Mouse (Mus musculus) left cerebral cortex, postnatal 36 days (tissue): ENCODE results near the gene Rnf181. TPM values are rescaled to one million over a fixed set of nuclear protein-coding genes. Genes with fewer than 3 reads are reported as not detected.
A peak's percentile ranks its signal among the peaks of the same experiment; 100 is the strongest.

Experiments
- DNase-seq, 2 experiments: peaks; one replicate each; pipeline ENCODE4 v3.0.0; 2021 to 2022; ENCODE audit warnings: low spot score in 2 of 2, mixed read lengths in 1 of 2
- intact Hi-C: fragments of 180-260 bp; cut with DNase I; formaldehyde crosslinking; loops from one replicate; pipeline ENCODE4 v1.15.1; 2025
- total RNA-seq, 2 experiments: library from RNA; stranded (reverse); gene quantifications; 2 replicates each; pipeline ENCODE4 v1.2.3; 2021

The Rnf181 gene
- total RNA-seq, 2 experiments from 2014 or later = 71.6 to 76.2 TPM

- intact Hi-C loops = no loop called here
- DNase-seq = no peak
Measured at GRCm38 (mm10) chr6:72364009-72364408, 2.7 kb downstream of the Rnf181 start.

- intact Hi-C loops = no loop called here
- DNase-seq = peak; percentile 94 to 95
Measured at GRCm38 (mm10) chr6:72362132-72363028, 4.4 kb downstream of the Rnf181 start.

DNA sequence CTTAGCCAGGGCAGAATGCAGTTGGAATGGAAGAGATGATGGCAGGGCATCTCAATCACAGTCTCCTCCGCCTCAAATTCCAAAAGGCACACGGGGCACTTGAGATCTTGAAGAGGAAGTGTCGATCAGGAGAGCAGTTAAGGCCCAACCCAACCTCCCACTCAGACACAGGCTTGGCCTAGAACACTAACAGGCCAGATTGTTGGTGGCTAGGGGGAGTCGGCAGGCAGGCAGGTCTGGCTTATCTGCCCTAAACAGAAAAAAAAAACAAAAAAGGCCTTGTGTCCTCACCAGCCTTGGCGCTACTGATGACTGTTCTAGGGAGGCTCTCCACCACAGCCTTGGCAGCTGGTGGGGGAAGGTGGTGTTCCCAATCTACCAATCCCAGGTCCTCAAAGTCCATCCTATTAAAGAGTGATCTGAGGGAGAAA lies 5.6 kb downstream of the Rnf181 start:
- no peak for DNase-seq
- intact Hi-C loops = no loop called here

- intact Hi-C loops = no loop called here
- no peak for DNase-seq
Measured at GRCm38 (mm10) chr6:72360599-72360935, 6.2 kb downstream of the Rnf181 start.

DNA sequence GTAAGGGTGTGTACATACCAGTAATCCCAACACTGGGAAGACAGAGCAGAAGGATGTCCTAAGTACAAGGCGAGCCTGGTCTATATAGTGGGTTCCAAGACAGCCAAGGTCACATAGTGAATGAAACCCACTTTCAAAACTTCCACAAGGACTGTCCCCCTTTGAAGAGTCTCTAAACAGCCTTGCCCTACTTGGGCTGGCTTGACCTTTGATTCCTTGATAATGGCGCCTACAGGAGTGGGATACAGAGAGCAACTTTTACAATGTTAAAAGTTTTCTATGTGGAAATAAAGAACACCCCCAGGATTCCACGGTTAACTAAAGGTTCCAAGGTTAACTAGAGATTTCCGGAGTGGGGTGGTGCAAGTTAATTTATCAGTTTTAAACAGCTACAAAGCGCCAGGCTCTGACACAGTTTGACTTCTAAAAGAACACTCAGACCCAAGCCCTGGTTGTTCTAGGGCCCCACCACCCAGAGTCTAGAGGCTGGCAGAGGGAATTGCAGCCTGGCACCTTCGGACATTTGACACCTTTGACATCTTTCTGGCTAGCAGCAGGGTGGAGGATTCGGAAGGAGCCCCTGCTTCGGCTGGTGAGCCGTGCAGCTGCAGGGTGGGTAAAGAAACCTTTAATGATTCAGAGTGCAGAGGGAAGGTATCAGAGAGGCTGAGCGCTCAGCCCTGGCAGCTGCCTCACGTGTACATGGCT lies 6.7 kb downstream of the Rnf181 start:
- intact Hi-C loops = no loop called here
- DNase-seq = no peak

- intact Hi-C loops = no loop called here
- no peak for DNase-seq
Measured at GRCm38 (mm10) chr6:72359343-72359742, 7.4 kb downstream of the Rnf181 start.

- intact Hi-C loops = no loop called here
- DNase-seq = no peak
Measured at GRCm38 (mm10) chr6:72358086-72358764, 8.5 kb downstream of the Rnf181 start.

DNA sequence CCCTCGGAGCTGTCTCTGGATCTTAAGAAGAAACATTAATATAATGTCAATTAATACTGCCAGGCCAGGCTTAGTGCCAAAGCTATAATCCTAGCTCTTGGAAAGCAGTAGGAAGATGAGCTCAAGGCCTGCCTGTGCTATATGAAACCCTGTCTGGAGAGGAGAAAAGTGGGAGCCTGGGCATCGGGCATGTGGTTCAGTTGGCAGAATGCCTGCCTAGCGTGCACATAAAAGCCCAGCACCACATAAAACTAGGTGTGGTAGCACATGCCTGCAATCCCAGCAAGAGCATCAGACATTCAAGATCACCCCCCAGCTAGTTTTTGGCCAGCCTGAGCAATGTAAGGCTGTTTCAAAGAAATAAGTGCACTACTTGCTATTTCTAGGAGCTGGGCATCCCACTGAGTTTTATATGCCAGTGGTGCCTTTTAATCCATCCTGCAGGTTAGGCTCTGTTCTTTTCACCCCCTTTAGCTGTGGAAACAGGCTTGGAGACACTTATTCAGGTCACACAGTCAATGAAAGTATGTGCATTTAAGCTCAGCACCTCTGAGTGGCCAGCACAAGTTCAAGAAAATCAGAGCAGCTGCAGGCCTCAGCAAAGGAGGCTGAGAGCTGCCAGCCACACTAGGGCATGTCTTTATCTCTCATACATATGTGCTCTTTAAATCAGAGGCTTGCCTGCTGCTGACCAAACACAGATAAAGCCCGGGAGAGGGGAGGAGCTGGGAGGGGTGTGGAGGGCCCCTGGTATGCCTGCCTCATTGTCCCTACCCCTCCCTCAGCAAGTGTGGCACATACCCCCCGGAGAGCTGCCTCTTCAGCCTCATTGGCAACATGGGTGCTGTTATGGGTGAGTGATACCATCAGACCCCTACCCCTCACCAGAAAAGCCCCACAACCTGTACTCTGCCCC lies 9.3 kb downstream of the Rnf181 start:
- intact Hi-C loops = no loop called here
- no peak for DNase-seq

DNA sequence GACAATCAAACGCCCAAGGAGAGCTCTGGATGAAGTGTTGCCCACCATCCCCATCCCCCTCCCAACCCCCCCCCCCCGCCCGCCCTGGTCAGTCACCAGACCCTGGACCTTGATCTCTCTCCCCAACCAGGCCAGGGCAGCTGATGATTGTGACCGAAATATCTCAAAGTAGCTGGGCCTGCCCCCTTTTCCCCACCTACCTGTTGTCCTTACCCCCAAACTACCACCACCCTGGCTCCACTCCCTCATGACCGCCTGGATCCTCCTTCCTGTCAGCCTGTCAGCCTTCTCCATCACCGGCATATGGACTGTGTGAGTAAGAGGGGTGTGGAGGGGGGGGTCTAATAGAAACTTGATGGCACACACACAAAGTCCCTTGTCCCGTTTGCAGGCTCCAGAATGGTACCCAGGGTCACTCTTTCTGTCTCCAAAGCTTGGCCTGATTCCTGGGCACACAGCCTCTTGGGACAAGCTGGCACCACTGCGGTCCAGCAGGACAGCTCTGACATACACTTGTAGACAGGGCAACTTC lies 10.7 kb downstream of the Rnf181 start:
- no peak for DNase-seq
- intact Hi-C loops = no loop called here

DNA sequence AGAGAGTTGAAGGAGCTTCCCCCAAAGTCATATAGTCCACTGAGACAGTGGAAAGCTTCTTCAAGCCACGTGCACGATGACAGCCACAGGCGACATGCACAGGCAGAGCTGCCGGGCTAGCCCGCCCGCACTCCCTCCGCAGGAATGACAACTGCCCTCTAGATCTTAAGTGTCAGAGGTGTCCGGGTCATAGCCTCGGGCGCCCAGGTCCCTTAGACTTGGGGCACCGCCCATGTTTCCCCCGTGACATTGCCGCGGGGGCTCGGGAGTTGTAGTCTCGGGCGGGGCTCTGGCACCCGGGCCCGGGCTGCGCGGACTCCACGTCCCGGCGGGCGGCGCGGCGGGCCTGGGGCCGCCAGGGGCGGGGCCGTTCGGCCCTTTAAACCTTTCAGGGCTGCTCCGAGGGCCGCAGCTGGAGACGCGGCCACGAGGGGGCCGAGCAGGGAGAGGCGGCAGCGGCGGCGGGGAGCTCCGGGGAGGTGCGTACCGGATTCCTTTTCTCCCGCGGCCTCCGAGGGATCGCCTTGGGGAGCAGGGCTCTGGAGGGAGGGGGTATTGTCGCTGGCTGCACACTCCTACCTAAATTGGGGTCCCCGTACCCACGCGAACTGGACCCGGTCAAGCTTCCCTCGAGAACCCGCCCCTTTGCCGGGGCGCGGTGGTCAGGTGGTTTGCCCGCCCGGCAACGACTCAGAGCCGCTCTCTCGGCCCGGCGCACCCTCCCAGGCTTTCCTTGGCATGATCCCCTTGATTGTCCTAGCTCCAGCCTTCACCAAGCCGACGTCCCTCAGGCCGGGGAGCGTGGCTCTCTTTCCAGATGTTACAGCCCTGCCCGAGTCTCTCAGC lies 11.5 kb downstream of the Rnf181 start, which contains the start of gene Tmem150a:
TSS of gene Tmem150a (plus strand) at position 382 of the 846 bp plus-strand sequence.
- intact Hi-C loops = no loop called here
- peak; percentile 73 to 75 for DNase-seq

GRCm38 (mm10) chr6:72354025-72354424 lies 12.7 kb downstream of the Rnf181 start:
- intact Hi-C loops = no loop called here
- no peak for DNase-seq

GRCm38 (mm10) chr6:72352636-72353405 lies 13.9 kb downstream of the Rnf181 start:
- no peak for DNase-seq
- intact Hi-C loops = no loop called here

- intact Hi-C loops = no loop called here
- no peak for DNase-seq
Measured at GRCm38 (mm10) chr6:72350214-72350613, 16.5 kb downstream of the Rnf181 start.

DNA sequence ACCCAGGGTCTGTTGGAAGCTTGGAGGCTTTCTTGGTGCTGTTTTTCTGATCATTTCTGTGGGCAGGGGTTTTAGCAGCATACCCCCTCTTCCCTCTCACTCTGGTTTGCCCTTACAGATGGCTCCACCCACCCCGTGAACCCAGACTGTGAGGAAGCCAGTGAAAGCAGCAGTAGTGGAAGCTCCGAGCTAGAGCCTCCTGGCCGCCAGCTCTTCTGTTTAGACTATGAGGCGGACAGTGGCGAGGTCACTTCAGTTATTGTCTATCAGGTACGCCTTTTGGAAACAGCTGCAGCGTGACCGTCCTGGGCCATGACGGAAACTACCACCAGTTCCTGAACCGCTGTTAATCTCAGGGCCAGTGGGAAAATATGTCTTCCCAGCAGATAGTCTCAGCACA lies 18.3 kb downstream of the Rnf181 start:
- intact Hi-C loops = no loop called here
- no peak for DNase-seq

DNA sequence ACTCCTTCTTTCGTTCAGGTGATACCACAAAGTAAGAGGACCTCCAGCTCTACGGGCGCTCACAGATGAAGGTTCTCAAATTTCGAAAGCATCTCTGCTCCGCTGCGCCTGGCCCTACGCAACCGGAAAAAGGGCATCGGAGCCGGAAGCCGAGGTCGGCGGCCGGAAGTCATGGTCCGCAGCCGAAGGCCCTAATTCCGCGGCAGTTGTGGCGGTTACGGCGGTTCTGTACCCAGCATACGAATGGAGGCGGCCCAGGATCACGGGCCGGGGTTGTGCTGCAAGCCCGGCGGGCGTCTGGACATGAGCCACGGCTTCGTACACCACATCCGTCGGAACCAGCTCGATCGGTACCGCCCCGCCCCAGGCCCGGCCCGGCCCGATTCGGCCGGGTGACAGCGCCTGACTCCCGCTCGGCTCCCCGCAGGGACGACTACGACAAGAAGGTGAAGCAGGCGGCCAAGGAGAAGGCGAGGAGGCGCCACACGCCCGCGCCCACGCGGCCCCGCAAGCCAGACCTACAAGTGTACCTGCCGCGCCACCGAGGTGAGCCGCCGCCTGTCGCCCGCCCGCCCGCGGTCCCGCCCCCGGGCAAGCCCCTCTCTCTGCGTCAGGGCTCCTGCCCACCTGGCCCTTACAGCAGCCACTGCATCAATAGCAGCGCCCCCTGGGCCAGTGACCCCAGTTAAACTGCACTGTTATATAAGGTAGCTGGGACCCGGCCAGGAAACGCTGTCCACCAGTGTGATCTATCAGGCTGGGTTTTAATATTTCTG lies 19.4 kb downstream of the Rnf181 start, which contains the start of gene 0610030E20Rik:
TSS of gene 0610030E20Rik (plus strand) at position 152 of the 776 bp plus-strand sequence.
- DNase-seq = peak; percentile 82 to 84
- intact Hi-C loops = no loop called here

DNA sequence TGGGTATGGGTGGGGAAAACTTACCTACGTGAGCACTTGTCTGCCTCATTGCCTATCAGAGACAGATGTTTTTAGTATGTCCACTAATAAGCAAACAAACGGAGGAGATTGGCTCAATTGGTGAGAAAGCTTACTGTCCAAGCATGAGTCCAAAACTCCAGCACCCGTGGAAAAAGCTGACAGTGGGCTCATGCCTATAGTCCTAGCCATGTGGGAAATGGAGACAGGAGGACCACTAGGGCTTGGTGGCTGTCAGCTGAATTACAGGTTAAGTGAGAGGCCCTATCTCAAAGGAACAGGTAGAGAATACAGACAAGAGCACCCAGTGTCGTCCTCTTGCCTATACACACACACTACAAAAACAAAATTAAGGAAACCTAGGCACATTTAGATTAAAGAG lies 20.5 kb downstream of the Rnf181 start:
- intact Hi-C loops = no loop called here
- no peak for DNase-seq

DNA sequence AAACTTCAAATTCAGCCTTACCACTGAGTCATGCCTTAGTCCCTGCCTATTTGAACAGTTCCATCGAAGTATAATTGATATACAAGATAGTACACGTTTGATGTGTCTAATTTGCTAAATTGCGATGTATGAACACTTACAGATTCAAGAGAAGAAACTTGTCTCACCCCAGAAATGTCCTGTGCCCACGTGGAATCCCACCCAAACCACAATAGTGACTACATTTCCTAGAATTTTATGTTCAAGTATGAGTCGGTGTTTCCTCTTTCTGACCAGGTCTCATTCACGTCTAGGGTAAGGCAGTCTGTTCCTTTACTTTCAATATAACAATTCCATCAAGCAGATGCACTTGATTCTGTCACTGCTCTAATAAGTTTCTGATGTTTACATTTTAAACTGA lies 21.1 kb downstream of the Rnf181 start:
- intact Hi-C loops = no loop called here

More for the DNA sequence above, 21.1 kb downstream of the Rnf181 start:
- DNase-seq = no peak
